Mouse (Mus musculus) neural tube, embryonic 12.5 days (tissue): ENCODE results near the gene Fdxr. TPM values are rescaled to one million over a fixed set of nuclear protein-coding genes. Genes with fewer than 3 reads are reported as not detected.

ENCODE experiments used
- ATAC-seq: fragments of 200-750 bp; cut with Nextera tagmentation; 2 replicates; pipeline ENCODE4 v1.8.0; 2017; ENCODE audit warnings: low read depth, mild to moderate bottlenecking, moderate TSS enrichment, moderate library complexity; ENCODE audit not compliant: low FRiP score
- H3K27ac ChIP-seq: fragments of 300-500 bp; sonication (generic); 2 replicates; pipeline ENCODE4 v1.5.1; 2016
- H3K27me3 ChIP-seq: fragments of 300-500 bp; sonication (generic); replicated peaks from 2 replicates; pipeline ENCODE4 v1.6.1; 2016; ENCODE audit warnings: mild to moderate bottlenecking
- H3K36me3 ChIP-seq: fragments of 300-500 bp; sonication (generic); 2 replicates; pipeline ENCODE4 v1.6.1; 2016; ENCODE audit warnings: mild to moderate bottlenecking
- H3K4me1 ChIP-seq: fragments of 300-500 bp; sonication (generic); 2 replicates; pipeline ENCODE4 v1.6.1; 2016
- H3K4me2 ChIP-seq: fragments of 300-500 bp; sonication (generic); replicated peaks from 2 replicates; pipeline ENCODE4 v1.6.1; 2016; ENCODE audit warnings: mild to moderate bottlenecking
- H3K4me3 ChIP-seq: fragments of 300-500 bp; sonication (generic); 2 replicates; pipeline ENCODE4 v1.5.1; 2016
- H3K9ac ChIP-seq: fragments of 300-500 bp; sonication (generic); 2 replicates; pipeline ENCODE4 v1.6.1; 2016; ENCODE audit warnings: mild to moderate bottlenecking
- H3K9me3 ChIP-seq: fragments of 300-500 bp; sonication (generic); 2 replicates; pipeline ENCODE4 v1.6.1; 2016; ENCODE audit warnings: mild to moderate bottlenecking
- WGBS: fragments of 180-500 bp; shearing (Covaris S2); methylation state at CpG from one replicate; pipeline ENCODE4 v1.1.7; 2016; 5-methylcytosine and 5-hydroxymethylcytosine counted together
- polyA plus RNA-seq: library from polyadenylated mRNA; unstranded; fragments of >200 nt; fragmentation: Nextera tagmentation; extraction: Ambion mirVana; gene quantifications from 2 replicates; pipeline ENCODE4 v1.2.1, GENCODE M21; 2016

Gene Fdxr
- polyA plus RNA-seq, 1 experiment from 2014 or later, result 16.4 TPM

DNA sequence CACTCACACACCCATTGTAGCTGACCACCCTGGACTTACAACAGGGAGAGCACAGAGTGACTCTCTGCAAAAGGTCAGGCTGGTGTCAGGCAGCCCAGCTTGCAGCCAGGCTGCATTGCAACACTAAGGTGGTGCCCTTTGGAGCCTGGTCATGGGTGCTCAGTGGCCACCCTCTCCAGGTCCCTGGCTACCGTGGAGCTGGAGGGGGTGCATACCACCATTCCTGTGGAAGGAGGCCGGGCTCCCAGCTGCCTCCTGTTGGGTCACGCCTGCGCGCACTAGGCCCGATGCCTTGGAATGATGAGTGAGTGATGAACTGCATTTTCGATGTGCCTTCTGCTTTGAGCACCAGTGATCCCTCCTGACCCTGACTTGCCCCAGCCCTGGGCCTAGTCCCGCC lies 32.0 kb downstream of the Fdxr start:
- Histone ChIP-seq H3K36me3 (peaks cover 9% of the 10 kb centered on the region), H3K4me1 (peaks cover 76% of the 10 kb centered on the region), H3K4me3 (no peak overlapping the region), H3K9ac (no peak overlapping the region), H3K9me3 (no peaks in the 10 kb centered on the region), H3K4me2 (no peak overlapping the region), H3K27me3 (peaks cover 39% of the 10 kb centered on the region), H3K27ac (no peak overlapping the region)
- WGBS, result 78% methylated on average over 8 of the region's 8 CpGs
- ATAC-seq, result no peak

DNA sequence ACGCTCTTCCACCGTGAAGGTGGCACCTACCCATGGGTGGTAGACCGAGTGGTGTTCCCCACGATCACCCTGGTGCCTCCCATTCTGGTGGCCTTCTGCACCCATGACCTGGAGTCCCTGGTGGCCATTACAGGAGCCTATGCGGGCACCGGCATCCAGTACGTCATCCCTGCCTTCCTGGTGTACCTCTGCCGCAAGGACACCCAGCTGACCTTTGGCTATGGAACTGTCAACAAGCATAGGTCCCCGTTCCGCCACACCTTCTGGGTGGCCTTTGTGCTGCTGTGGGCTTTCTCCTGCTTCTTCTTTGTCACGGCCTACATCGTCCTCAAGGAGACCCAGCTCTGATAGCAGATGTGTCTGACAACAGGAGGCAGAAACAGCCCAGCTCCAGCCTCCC lies 33.1 kb downstream of the Fdxr start:
- H3K4me1 ChIP-seq, result peaks cover 83% of the 10 kb centered on the region
- 92% methylated on average over 12 of the region's 12 CpGs for WGBS
- H3K9ac ChIP-seq, result no peak overlapping the region
- peaks cover 9% of the 10 kb centered on the region for H3K36me3 ChIP-seq
- H3K27me3 ChIP-seq, result peaks cover 29% of the 10 kb centered on the region
- no peaks in the 10 kb centered on the region for H3K9me3 ChIP-seq
- H3K4me3 ChIP-seq, result no peak overlapping the region
- ATAC-seq, result no peak
- H3K27ac ChIP-seq, result no peak overlapping the region
- no peak overlapping the region for H3K4me2 ChIP-seq

DNA sequence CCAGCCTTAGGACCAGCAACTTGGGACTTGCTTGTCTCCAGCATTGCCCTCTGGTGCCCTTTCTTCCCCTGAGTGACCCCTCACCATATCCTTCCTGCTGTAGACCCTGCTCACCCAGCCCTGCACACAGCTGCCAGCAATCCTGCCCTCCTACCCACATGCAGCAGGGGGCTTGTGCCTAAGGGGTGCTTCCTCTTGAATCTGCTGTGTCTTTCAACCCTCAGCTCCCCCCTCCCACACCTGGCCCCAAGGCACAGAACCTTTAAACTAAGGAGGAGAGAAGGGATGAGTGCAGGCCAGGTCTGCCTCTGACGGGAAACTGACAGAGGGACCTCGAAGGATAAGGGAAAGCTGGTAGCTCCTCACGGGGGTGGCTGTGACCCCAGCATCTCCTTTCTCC lies 34.1 kb downstream of the Fdxr start:
- H3K9ac ChIP-seq, result no peak overlapping the region
- no peak overlapping the region for H3K4me3 ChIP-seq
- peaks cover 19% of the 10 kb centered on the region for H3K27me3 ChIP-seq
- no peaks in the 10 kb centered on the region for H3K9me3 ChIP-seq
- H3K27ac ChIP-seq, result no peak overlapping the region
- H3K36me3 ChIP-seq, result peaks cover 9% of the 10 kb centered on the region
- no peak overlapping the region for H3K4me2 ChIP-seq
- peaks cover 84% of the 10 kb centered on the region for H3K4me1 ChIP-seq
- 80% methylated on average over 3 of the region's 3 CpGs for WGBS
- ATAC-seq, result no peak

DNA sequence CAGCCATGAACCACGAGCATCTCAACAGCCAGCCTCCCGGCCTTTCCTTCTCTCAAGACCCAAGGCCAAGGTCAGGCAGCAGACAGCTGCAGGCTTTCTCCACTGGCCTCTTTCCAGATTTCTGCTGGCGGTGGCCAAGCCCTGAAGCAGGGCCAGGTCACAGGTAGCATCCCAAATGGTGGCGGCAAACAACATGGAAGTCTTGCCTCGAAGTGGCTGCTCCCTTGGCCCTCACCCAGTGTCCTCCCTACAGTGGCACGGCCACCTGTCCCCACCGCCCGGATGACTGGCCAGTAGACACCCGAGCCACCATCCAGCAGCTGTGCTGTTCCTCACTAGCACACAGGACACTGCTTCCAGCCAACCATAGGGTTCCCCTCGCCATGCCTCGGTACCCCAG lies 35.4 kb downstream of the Fdxr start:
- Histone ChIP-seq H3K9ac (no peak overlapping the region), H3K4me2 (no peak overlapping the region), H3K27ac (no peak overlapping the region), H3K36me3 (peaks cover 9% of the 10 kb centered on the region), H3K9me3 (no peaks in the 10 kb centered on the region), H3K27me3 (peaks cover 10% of the 10 kb centered on the region), H3K4me3 (no peak overlapping the region), H3K4me1 (peaks cover 74% of the 10 kb centered on the region)
- 65% methylated on average over 11 of the region's 11 CpGs for WGBS
- ATAC-seq, result 0 out of 2 replicates have a peak, but pooled peaks have one; percentile 22

DNA sequence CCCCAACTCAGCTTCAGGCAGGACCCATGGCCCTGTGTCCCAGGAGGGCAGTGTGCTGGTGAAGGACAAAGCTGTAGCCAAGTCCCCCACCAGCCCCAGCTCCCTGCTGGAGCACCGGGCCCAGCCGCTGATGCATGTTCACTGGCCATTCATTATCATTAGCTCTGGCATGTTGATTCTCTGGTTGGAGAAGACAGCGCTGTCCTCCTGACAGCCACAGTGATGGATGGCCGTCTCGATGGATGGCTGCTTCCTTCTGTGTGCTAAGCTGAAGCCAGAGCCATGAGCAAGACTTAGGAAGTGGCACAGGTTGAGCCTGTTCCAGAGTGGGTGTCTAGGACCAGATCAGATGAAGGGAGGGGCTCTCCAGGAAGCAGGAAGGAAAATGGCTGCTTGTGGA lies 40.3 kb downstream of the Fdxr start:
- Histone ChIP-seq H3K9ac (0 out of 2 replicates have a peak overlapping the region, but pooled peaks have one; percentile 29), H3K36me3 (no peaks in the 10 kb centered on the region), H3K9me3 (no peaks in the 10 kb centered on the region), H3K4me1 (peaks cover 82% of the 10 kb centered on the region), H3K27me3 (no peaks in the 10 kb centered on the region; the same call in 1 of the 2 replicates), H3K27ac (peak overlapping the region; percentile 37; the same call in 1 of the 2 replicates), H3K4me3 (no peak overlapping the region), H3K4me2 (peak overlapping the region; percentile 30)
- ATAC-seq, result peak; percentile 45
- 6% methylated on average over 5 of the region's 5 CpGs for WGBS

DNA sequence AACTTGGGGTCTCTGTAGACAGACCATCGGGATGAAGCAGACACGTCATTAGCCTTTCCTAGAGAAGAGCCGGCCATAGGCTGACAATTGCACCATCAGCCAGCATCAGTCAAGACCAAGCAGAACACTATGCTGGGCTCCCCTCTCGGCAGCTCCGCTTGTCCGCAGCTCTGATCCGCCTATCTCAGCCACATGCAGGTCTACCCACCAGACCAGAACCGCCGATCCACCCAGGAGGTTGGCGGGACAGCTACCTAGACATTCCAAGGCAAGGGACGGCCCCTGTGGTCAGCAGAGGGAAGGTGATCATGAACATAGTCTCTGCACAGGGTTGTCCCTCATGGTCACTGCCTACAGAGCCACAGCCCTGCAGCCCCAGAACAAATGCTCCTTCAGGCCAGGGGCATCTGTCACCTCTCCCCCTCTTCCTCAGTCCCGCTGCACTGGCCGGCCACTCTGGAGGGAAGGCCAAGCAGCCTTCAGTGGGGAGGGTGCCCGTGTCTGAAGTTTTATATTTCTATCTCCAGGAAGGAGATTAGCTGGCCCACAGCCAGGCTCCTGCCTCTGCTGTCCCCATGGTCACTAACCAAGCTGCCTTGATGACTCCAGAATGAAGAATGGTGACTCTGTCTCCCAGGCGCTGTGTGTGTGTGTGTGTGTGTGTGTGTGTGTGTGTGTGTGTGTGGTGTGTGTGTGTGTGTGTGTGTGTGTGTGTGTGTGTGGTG lies 42.4 kb downstream of the Fdxr start:
- H3K9ac ChIP-seq, result no peak overlapping the region
- no peak overlapping the region for H3K4me3 ChIP-seq
- H3K36me3 ChIP-seq, result no peaks in the 10 kb centered on the region
- H3K9me3 ChIP-seq, result no peaks in the 10 kb centered on the region
- H3K4me2 ChIP-seq, result no peak overlapping the region
- peaks cover 69% of the 10 kb centered on the region for H3K4me1 ChIP-seq
- no peak for ATAC-seq
- 79% methylated on average over 15 of the region's 15 CpGs for WGBS
- H3K27ac ChIP-seq, result no peak overlapping the region
- H3K27me3 ChIP-seq, result no peaks in the 10 kb centered on the region; the same call in 1 of the 2 replicates

DNA sequence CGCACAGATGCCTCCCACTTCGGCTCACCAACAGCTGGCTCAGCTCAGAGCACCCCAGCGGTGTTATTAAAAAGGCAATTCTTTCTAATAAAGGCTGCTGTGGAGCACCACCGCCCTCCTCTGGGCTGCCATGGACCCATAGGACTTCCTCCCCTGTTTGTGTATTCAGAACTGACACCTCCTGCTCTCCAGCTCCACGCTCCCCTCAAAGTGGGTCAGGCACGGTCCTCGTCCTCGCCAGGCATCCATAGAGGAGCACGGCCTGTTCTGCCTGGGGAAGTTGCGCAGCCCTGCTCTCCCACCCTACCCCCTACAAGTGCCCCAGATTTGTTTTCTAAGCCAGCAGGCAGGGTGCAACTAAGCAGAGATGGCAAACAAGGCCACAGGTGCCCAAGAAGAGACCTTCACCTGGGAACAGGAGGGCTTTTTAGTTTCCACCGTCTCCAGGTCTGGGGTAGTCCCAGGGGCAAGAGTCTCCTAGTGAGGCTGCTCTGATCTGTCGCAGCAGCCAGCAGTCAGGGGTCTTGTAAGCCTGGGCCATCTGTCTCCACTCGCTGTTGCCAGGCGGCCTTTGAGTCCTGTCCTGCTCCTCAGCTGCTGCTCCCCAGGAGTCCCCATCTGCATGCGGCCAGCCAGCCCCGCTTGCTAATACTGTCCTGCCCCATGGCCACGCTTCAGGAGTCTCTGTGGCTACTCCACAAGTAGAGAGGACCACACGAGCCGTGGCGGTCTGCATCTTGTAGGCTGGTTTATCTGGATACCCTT lies 43.1 kb downstream of the Fdxr start:
- Histone ChIP-seq H3K4me1 (peaks cover 63% of the 10 kb centered on the region), H3K4me3 (no peak overlapping the region), H3K9me3 (no peaks in the 10 kb centered on the region)

DNA sequence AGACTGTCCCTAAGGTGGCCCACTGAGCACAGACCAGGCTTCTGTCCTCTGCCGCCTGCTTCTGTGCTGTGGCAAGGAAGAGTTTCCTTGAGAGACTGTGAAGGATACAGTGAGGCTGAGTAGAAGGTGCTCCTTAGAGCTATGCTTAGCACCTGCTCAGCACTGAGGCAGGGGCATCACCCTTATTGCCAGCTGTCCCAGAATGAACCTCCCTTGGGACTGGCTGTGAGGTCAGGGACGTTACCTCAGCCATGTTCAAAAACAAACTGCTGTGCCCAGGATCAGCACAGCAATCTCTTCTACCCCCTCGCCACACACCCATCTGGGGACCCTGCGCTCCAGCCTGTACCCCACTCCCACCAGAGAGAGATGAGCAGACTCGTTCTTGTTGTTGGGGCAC lies 44.0 kb downstream of the Fdxr start:
- Histone ChIP-seq H3K4me3 (no peak overlapping the region), H3K27me3 (0 out of 2 replicates have a peak, but pooled peaks cover 3% of the 10 kb centered on the region), H3K9me3 (no peaks in the 10 kb centered on the region), H3K9ac (no peak overlapping the region), H3K27ac (no peak overlapping the region), H3K4me2 (no peak overlapping the region), H3K36me3 (no peaks in the 10 kb centered on the region), H3K4me1 (peaks cover 62% of the 10 kb centered on the region)
- ATAC-seq, result no peak
- WGBS, result 76% methylated on average over 5 of the region's 5 CpGs

More for the DNA sequence above, 43.1 kb downstream of the Fdxr start:
- peak; percentile 29; the same call in 1 of the 2 replicates for ATAC-seq
- no peaks in the 10 kb centered on the region for H3K36me3 ChIP-seq
- H3K27ac ChIP-seq, result peak overlapping the region; percentile 46; the same call in 1 of the 2 replicates
- no peak overlapping the region for H3K4me2 ChIP-seq
- H3K27me3 ChIP-seq, result no peaks in the 10 kb centered on the region; the same call in 1 of the 2 replicates
- 41% methylated on average over 20 of the region's 20 CpGs for WGBS
- H3K9ac ChIP-seq, result no peak overlapping the region

DNA sequence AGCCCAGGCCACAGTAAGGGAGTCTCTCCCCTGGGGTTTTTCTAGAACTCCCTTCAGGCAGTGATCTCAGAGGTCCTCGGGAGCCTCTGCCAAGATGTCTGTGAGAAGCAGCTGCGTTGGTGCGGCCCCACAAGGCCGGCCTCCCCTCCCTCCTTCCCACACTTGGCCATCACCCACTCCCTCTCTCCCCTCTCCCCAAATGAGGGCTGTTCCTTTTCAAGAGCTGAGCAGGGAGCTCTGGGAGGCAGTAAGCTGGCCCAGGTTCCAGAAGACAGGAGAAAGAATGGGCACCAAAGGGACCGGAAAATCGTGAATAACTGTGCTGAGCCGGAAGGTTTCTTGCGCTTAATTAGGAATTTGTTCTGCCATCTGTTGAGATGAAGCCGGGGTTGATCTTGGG lies 44.9 kb downstream of the Fdxr start:
- 22% methylated on average over 9 of the region's 9 CpGs for WGBS
- Histone ChIP-seq H3K9me3 (no peaks in the 10 kb centered on the region), H3K4me2 (0 out of 2 replicates have a peak overlapping the region, but pooled peaks have one; percentile 9), H3K4me1 (peaks cover 71% of the 10 kb centered on the region), H3K36me3 (no peaks in the 10 kb centered on the region), H3K4me3 (no peak overlapping the region), H3K27ac (no peak overlapping the region), H3K27me3 (0 out of 2 replicates have a peak, but pooled peaks cover 4% of the 10 kb centered on the region), H3K9ac (0 out of 2 replicates have a peak overlapping the region, but pooled peaks have one; percentile 21)
- no peak for ATAC-seq

DNA sequence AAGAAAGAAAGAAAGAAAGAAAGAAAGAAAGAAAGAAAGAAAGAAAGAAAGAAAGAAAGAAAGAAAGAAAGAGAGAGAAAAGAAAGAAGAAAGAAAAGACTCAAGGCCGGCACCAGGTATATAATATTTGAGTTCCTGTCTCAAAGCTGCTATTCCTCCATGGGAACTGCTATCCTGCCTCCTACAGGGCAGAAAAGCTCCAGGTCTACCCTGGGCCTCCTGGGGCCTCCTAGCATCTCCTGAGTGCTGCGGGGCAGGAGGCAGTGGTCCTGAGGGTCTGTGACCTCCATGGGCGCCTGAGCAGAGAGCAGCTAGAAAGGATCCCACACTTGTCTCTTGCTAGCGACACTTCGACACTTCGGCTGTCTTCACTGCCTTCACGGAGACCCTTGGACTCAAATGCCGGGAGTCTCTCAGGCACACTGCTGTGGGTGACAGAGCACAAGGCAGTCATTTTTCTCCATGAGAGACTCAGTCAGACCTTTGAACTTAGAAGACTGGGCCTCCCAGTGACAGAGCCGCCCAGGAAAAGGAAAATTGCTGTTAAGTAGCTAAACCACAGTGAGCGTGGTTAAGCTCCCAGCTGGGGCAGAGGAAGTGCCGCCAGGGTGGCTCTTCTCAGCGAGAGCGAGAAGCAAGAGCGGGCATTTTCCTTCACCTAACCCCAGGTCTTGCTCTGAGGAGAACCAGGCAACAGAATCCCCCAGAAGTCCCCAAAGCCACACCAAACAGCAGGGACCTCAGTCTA lies 45.5 kb downstream of the Fdxr start:
- Histone ChIP-seq H3K36me3 (no peaks in the 10 kb centered on the region), H3K4me1 (peaks cover 69% of the 10 kb centered on the region), H3K27ac (no peak overlapping the region), H3K4me3 (no peak overlapping the region), H3K9me3 (no peaks in the 10 kb centered on the region), H3K27me3 (0 out of 2 replicates have a peak, but pooled peaks cover 4% of the 10 kb centered on the region), H3K9ac (0 out of 2 replicates have a peak overlapping the region, but pooled peaks have one; percentile 21), H3K4me2 (0 out of 2 replicates have a peak overlapping the region, but pooled peaks have one; percentile 9)
- WGBS, result 54% methylated on average over 14 of the region's 14 CpGs
- ATAC-seq, result no peak

DNA sequence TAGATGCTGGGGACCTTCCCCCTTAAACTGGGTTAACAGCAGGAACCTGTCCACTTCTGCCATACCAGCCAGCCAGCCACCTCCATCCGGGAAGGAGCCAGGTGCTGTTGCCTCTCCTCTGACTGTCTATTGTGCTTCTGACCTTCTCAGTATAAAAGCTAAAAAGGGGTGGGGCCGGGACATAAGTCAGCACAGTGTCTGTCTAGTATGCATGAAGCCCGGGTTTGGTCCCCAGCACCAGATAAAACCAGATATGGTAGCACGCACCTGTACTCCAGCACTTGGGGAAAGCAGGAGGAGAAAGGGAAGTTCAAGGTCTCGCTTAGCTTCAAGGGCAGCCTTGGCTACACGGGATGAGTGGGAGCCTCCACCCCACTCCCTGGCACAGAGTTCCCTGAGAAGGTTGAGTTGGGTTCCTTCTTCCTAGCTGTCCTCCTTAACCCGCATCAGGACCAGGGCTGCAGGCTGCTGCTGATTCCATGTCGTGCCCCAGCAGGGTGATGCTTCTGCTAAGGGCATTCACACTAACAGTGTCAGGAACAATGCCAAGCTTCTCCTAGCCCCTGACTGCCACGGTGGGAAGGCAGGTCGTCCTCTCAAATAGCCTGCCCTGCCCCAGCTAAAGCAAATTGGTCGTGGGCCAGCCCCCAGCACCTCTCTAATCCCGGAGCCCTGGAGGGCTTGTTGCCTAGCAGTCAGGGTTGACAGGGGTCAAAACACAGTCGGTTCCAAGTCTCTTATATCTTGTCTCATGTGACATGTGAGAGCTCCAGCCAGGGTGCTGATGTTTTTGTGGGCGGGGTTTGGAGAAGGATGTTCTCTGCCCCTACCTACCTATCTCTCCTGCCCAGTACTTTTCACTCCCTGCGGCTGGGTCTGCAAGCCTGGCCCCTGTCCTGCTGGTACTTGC lies 47.6 kb downstream of the Fdxr start:
- H3K27me3 ChIP-seq, result 0 out of 2 replicates have a peak, but pooled peaks cover 4% of the 10 kb centered on the region
- 48% methylated on average over 15 of the region's 15 CpGs for WGBS
- H3K27ac ChIP-seq, result no peak overlapping the region
- no peak for ATAC-seq
- no peaks in the 10 kb centered on the region for H3K9me3 ChIP-seq
- H3K9ac ChIP-seq, result no peak overlapping the region
- peaks cover 60% of the 10 kb centered on the region for H3K4me1 ChIP-seq
- no peak overlapping the region for H3K4me2 ChIP-seq
- H3K4me3 ChIP-seq, result no peak overlapping the region
- H3K36me3 ChIP-seq, result no peaks in the 10 kb centered on the region
